Mouse (Mus musculus) heart, postnatal 0 days (tissue): ENCODE measurements at regions not wholly inside any gene's neighbourhood (a gene's known extent, or its start where the extent isn't known, plus 50 kb on each side); places are given as distances from the start of the nearest gene placed in this dataset.

ENCODE experiments used
- ATAC-seq: fragments of 200-750 bp; cut with Nextera tagmentation; 2 replicates; pipeline ENCODE4 v1.8.0; 2017; ENCODE audit warnings: low read depth, moderate number of reproducible peaks, moderate library complexity; ENCODE audit not compliant: insufficient read depth
- DNase-seq: peaks from one replicate; pipeline ENCODE4 v3.0.0-alpha.2; 2016; ENCODE audit warnings: low spot score
- H3K27ac ChIP-seq: fragments of 300-500 bp; sonication (generic); 2 replicates; pipeline ENCODE4 v1.5.1; 2014; ENCODE audit warnings: low read depth, mild to moderate bottlenecking
- H3K27me3 ChIP-seq: fragments of 300-500 bp; sonication (generic); 2 replicates; pipeline ENCODE4 v1.6.1; 2014; ENCODE audit warnings: low read length, mixed read lengths; ENCODE audit not compliant: control insufficient read depth, insufficient read depth
- H3K36me3 ChIP-seq: fragments of 300-500 bp; sonication (generic); replicated peaks from 2 replicates; pipeline ENCODE4 v1.6.1; 2014; ENCODE audit warnings: low read length, mixed read lengths; ENCODE audit not compliant: control insufficient read depth, insufficient read depth
- H3K4me1 ChIP-seq: fragments of 300-500 bp; sonication (generic); 2 replicates; pipeline ENCODE4 v1.6.1; 2014; ENCODE audit warnings: antibody characterized with exemption; ENCODE audit not compliant: control insufficient read depth, insufficient read depth
- H3K4me2 ChIP-seq: fragments of 300-500 bp; sonication (generic); 2 replicates; pipeline ENCODE4 v1.6.1; 2014; ENCODE audit warnings: low read depth, mild to moderate bottlenecking, low read length, moderate library complexity
- H3K4me3 ChIP-seq: fragments of 300-500 bp; sonication (generic); 2 replicates; pipeline ENCODE4 v1.5.1; 2014; ENCODE audit warnings: low read depth, low read length
- H3K9ac ChIP-seq: fragments of 300-500 bp; sonication (generic); replicated peaks from 2 replicates; pipeline ENCODE4 v1.6.1; 2014; ENCODE audit warnings: low read depth, low read length, mixed read lengths
- H3K9me3 ChIP-seq: fragments of 300-500 bp; sonication (generic); replicated peaks from 2 replicates; pipeline ENCODE4 v1.6.1; 2016; ENCODE audit warnings: low read length; ENCODE audit not compliant: control insufficient read depth
- CTCF ChIP-seq: IDR thresholded peaks from 2 replicates; pipeline ENCODE4 v1.5.1; 2016; ENCODE audit warnings: antibody characterized with exemption, control low read depth, low read depth
- EP300 ChIP-seq: IDR thresholded peaks from 2 replicates; pipeline ENCODE4 v1.6.1; 2016; ENCODE audit warnings: antibody characterized with exemption, low read depth
- WGBS: fragments of 180-500 bp; shearing (Covaris S2); extraction: QIAGEN DNeasy Blood & Tissue Kit; methylation state at CpG from one replicate; pipeline ENCODE4 v1.1.7; 2014; 5-methylcytosine and 5-hydroxymethylcytosine counted together

DNA sequence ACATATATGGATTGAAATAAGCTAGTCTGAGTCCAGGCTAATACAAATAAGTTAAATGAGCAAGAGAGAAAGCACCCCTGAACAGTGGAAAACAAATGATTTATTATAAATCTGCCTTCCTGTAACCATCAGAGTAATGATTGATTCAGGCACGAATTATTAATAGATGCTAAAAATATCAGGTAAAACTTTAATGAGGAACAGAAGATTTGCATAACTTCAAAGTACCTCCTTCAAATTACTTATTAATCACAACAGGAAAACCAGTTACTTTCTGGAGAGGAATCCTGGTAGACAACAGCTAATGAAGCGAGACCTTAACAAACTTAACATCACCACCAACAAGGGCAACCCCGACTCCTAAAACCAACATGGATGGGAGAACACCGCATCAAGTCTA lies 423.9 kb downstream of the Cntnap4 start:
- Histone ChIP-seq H3K27me3 (no peaks in the 10 kb centered on the region), H3K4me3 (no peak overlapping the region), H3K9ac (no peak overlapping the region), H3K36me3 (no peaks in the 10 kb centered on the region), H3K4me1 (no peaks in the 10 kb centered on the region), H3K27ac (no peak overlapping the region), H3K4me2 (no peak overlapping the region), H3K9me3 (peaks cover 7% of the 10 kb centered on the region; the same call in 1 of the 2 replicates)
- TF ChIP-seq CTCF (no peak), EP300 (no peak)
- ATAC-seq, result no peak
- no peak for DNase-seq
- WGBS, result 75% methylated on average over 4 of the region's 4 CpGs

DNA sequence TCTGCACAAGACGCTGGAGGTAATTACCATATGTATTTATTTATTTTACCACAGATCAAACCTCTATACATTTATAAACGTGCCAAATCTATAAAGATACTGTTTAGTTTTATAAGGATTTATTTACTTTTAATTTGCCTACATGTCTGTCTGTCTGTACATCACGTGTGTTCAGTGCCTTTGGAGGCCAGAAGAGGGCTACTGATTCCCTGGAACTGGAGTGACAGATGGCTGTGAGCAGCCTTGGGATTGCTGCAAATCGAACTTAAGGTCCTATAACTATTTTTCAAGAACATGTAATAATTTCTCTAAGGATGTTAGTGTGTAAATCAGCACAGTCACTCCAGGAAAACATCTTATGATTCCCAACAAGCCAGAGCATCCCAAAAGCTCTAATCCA lies 437.5 kb downstream of the Cntnap4 start:
- Histone ChIP-seq H3K9ac (no peak overlapping the region), H3K27ac (no peak overlapping the region), H3K9me3 (no peaks in the 10 kb centered on the region), H3K27me3 (no peaks in the 10 kb centered on the region), H3K36me3 (no peaks in the 10 kb centered on the region), H3K4me2 (no peak overlapping the region), H3K4me3 (no peak overlapping the region), H3K4me1 (no peaks in the 10 kb centered on the region)
- no peak for DNase-seq
- 44% methylated on average over 4 of the region's 4 CpGs for WGBS
- ATAC-seq, result no peak
- TF ChIP-seq CTCF (no peak), EP300 (no peak)

DNA sequence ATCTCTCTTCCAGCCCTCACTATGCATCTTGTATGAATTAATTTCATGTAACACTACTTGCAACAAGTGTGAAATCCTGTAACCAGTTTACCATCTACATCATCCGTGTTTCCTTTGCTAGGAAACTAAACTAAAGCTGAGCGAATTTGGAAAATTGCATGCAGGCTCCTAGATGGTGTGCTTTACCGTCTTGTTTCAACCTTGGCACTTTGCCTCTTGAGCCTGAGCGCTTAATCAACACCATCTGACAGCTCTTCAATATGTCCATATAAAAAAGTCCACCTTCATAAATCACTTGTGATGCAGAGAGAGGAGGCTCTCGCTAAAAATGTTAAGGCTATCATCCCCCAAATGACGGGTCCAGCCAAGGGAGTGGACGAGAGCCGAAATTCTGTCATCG lies 459.0 kb downstream of the Cntnap4 start:
- H3K9me3 ChIP-seq, result no peaks in the 10 kb centered on the region
- H3K9ac ChIP-seq, result no peak overlapping the region
- no peaks in the 10 kb centered on the region for H3K27me3 ChIP-seq
- H3K4me3 ChIP-seq, result no peak overlapping the region
- H3K36me3 ChIP-seq, result no peaks in the 10 kb centered on the region
- DNase-seq (no peak), ATAC-seq (no peak)
- H3K4me2 ChIP-seq, result no peak overlapping the region
- H3K27ac ChIP-seq, result no peak overlapping the region
- WGBS, result 71% methylated on average over 9 of the region's 9 CpGs
- TF ChIP-seq CTCF (no peak), EP300 (no peak)
- H3K4me1 ChIP-seq, result no peaks in the 10 kb centered on the region; the same call in 1 of the 2 replicates

DNA sequence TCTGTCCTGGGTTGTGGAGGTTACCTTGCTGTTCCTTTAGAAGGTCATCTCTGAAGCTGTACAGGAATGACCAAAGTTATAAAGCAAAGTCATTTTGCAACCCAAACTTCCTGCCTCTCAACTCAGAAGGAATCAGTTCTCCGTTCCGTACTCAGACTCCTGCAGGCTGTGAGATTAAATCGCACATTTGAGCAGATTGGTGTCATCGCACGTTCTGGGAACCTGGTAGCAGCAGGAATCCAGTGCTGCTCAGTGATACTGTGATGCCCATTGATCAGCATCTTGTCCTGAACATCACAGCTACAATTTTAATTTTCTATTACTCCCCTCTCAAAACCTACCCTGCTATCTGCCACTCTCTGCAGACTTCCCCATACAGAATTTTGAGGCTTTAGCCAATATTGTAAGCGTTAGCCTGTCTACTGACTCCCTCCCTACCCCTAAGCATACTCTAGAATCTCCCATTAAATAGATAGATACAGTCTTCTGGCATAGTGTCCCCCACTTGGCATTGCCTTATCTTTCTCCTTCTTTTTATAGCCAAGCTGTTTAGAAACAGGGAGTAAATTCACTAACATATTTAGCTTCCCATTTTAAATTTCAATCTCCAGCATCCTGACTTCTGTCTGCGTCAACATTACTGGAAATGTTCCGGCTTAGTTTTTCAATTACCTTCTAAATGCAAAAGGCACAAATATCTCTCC lies 482.1 kb downstream of the Cntnap4 start:
- Histone ChIP-seq H3K27me3 (no peaks in the 10 kb centered on the region), H3K9me3 (no peaks in the 10 kb centered on the region), H3K4me3 (no peak overlapping the region), H3K9ac (no peak overlapping the region), H3K4me1 (no peaks in the 10 kb centered on the region), H3K4me2 (no peak overlapping the region), H3K27ac (no peak overlapping the region), H3K36me3 (no peaks in the 10 kb centered on the region)
- ATAC-seq (no peak), DNase-seq (no peak)
- WGBS, result 77% methylated on average over 8 of the region's 8 CpGs
- TF ChIP-seq CTCF (no peak), EP300 (no peak)

DNA sequence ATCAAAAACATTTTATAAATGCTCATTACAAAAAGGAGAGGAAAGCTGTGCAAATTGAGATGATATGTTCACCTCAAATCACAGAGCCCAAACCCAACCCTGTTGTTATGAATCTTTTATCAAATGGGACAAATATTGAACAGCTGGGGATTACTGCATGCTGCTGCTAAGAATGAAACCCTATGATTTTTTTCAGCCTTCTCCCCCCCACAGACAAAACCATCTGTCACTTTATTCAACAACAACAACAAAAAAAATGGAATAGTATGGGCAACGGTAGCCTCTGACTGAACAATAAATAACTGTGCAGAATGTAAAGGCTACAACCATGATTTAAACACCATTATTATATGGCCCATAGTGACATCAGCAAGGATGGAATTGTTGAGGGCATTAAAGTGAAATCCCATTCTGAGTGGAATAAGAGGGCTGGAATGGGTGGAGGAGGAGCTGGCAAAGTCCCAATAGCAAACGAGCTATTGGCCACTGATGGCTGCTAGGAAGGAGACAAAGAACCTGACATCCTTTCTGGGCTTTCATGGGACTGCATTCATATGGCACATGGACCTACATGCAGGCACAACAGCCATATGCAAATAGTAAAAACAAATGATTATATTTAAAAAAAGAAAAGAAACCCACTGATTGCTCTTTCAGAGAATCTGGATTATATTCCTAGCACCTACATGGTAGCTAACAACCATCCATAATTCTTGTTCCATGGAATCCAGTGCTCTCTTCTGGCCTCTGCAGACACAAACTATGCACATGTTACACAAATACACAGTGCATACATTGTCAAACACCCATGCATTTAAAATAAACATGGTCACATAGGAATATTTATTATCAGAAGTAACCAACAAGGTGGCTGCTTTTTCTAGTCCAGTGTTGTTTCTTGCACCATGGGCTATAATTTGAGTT lies 495.7 kb downstream of the Cntnap4 start:
- H3K4me2 ChIP-seq, result no peak overlapping the region
- H3K27me3 ChIP-seq, result no peaks in the 10 kb centered on the region
- 57% methylated on average over 2 of the region's 2 CpGs for WGBS
- ATAC-seq (no peak), DNase-seq (no peak)
- no peaks in the 10 kb centered on the region for H3K4me1 ChIP-seq
- H3K27ac ChIP-seq, result no peak overlapping the region
- no peaks in the 10 kb centered on the region for H3K9me3 ChIP-seq
- H3K4me3 ChIP-seq, result no peak overlapping the region
- no peaks in the 10 kb centered on the region for H3K36me3 ChIP-seq
- no peak for TF ChIP-seq EP300
- no peak for TF ChIP-seq CTCF
- no peak overlapping the region for H3K9ac ChIP-seq
